29 mouse cellular contexts compared by ENCODE assay signal in the genomic region with DNA sequence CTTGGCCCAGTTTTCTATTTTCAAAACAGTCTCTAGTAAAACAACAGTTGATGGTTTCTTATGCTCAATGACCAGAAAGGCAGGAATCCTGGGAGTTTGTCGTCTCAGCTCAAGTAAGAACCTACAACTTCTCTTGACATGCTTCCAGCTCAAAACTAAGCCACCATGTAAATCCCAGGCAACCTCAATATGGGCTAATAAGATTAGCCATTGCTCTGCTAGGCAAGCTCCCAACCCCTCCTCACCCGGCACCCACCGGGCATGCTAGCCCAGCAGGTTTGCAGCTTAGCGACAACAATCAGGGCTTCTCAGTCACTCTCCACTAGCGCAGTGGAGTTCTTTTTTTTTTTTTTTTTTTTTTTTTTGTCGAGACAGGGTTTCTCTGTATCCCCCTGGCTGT. TPM values are rescaled to one million over a fixed set of nuclear protein-coding genes. Genes with fewer than 3 reads are reported as not detected.
A peak's percentile ranks its signal among the peaks of the same experiment; 100 is the strongest.
DNase-seq lines count a peak whose midpoint lies in the region; ATAC-seq and TF ChIP-seq lines count a peak whose summit lies in the region.
"Had no signal": no experiment of that assay in that cellular context is flagged by ENCODE, and none has a peak within 500 bp of the region (broad histone marks: within the 10 kb centered on the region; RNA-seq: fewer than 3 reads in every experiment).

No protein-coding gene starts in this region.

- H3K27ac ChIP-seq in midbrain, embryonic 14.5 days (replicated peaks; ENCODE audit: low read depth, low read length), result no peak overlapping the region
- H3K27ac ChIP-seq in midbrain, embryonic 15.5 days, result no peak overlapping the region
- H3K27ac ChIP-seq in ES-E14 (ENCODE audit: insufficient read depth, low read depth, low read length, poor library complexity, severe bottlenecking), result no peak overlapping the region
- no peak overlapping the region for H3K27ac ChIP-seq in hindbrain, postnatal 0 days
- H3K27ac ChIP-seq: embryonic facial prominence, embryonic 12.5 days; forebrain, embryonic 12.5 days; forebrain, embryonic 15.5 days; heart, embryonic 13.5 days; hindbrain, embryonic 14.5 days had no signal

- 23% methylated on average over 6 of the region's 6 CpGs for WGBS in midbrain, embryonic 14.5 days
- 22% methylated on average over 6 of the region's 6 CpGs for WGBS in midbrain, embryonic 15.5 days
- WGBS in hindbrain, postnatal 0 days, result 46% methylated on average over 6 of the region's 6 CpGs

- no peak overlapping the region for H3K4me2 ChIP-seq in midbrain, embryonic 14.5 days (ENCODE audit: low read length)
- H3K4me2 ChIP-seq in midbrain, embryonic 15.5 days, result no peak overlapping the region
- no peak overlapping the region for H3K4me2 ChIP-seq in hindbrain, postnatal 0 days (ENCODE audit: low read depth, low read length)
- H3K4me2 ChIP-seq: embryonic facial prominence, embryonic 12.5 days; forebrain, embryonic 12.5 days; forebrain, embryonic 15.5 days; heart, embryonic 13.5 days; hindbrain, embryonic 14.5 days had no signal

- no peak overlapping the region for H3K9ac ChIP-seq in midbrain, embryonic 14.5 days (replicated peaks; ENCODE audit: low read length)
- no peak overlapping the region for H3K9ac ChIP-seq in midbrain, embryonic 15.5 days
- no peak overlapping the region for H3K9ac ChIP-seq in ES-E14 (ENCODE audit: insufficient read depth, low read depth, low read length, poor library complexity, severe bottlenecking)
- no peak overlapping the region for H3K9ac ChIP-seq in hindbrain, postnatal 0 days (replicated peaks; ENCODE audit: low read length)
- H3K9ac ChIP-seq: embryonic facial prominence, embryonic 12.5 days; forebrain, embryonic 12.5 days; forebrain, embryonic 15.5 days; heart, embryonic 13.5 days; hindbrain, embryonic 14.5 days had no signal

- no peaks in the 10 kb centered on the region for H3K4me1 ChIP-seq in midbrain, embryonic 14.5 days (ENCODE audit: control insufficient read depth, insufficient read depth, low read length)
- no peaks in the 10 kb centered on the region for H3K4me1 ChIP-seq in midbrain, embryonic 15.5 days
- peaks cover 12 to 22% of the 10 kb centered on the region in 2 experiments for H3K4me1 ChIP-seq in ES-E14 (ENCODE audit: control insufficient read depth in 2 of 2, insufficient read depth in 2 of 2, low read length in 2 of 2, poor library complexity in 1 of 2)
- no peaks in the 10 kb centered on the region for H3K4me1 ChIP-seq in hindbrain, postnatal 0 days (ENCODE audit: insufficient read depth, low read length)
- H3K4me1 ChIP-seq: embryonic facial prominence, embryonic 12.5 days; forebrain, embryonic 12.5 days; forebrain, embryonic 15.5 days; heart, embryonic 13.5 days had no signal

- no peak for ATAC-seq in midbrain, embryonic 14.5 days (ENCODE audit: low FRiP score, low TSS enrichment)
- ATAC-seq in midbrain, embryonic 15.5 days (replicated peaks), result no peak
- ATAC-seq in hindbrain, postnatal 0 days, result no peak
- ATAC-seq: activated CD4-positive, CD25-positive, alpha-beta regulatory T cell, adult 4 months; forebrain, embryonic 15.5 days had no signal

- no peaks in the 10 kb centered on the region for H3K27me3 ChIP-seq in midbrain, embryonic 14.5 days (ENCODE audit: control insufficient read depth, insufficient read depth, low read length)
- no peaks in the 10 kb centered on the region for H3K27me3 ChIP-seq in midbrain, embryonic 15.5 days (replicated peaks)
- no peaks in the 10 kb centered on the region for H3K27me3 ChIP-seq in hindbrain, postnatal 0 days (ENCODE audit: insufficient read depth, low read length)
- H3K27me3 ChIP-seq: CH12.LX; embryonic facial prominence, embryonic 12.5 days; forebrain, embryonic 12.5 days; forebrain, embryonic 15.5 days; heart, embryonic 13.5 days had no signal

- H3K4me3 ChIP-seq in midbrain, embryonic 14.5 days (replicated peaks; ENCODE audit: low read depth, low read length), result no peak overlapping the region
- H3K4me3 ChIP-seq in midbrain, embryonic 15.5 days, result no peak overlapping the region
- no peak overlapping the region for H3K4me3 ChIP-seq in ES-E14 (ENCODE audit: insufficient read depth in 1 of 2, low read depth in 1 of 2, low read length in 2 of 2, poor library complexity in 1 of 2, severe bottlenecking in 1 of 2)
- no peak overlapping the region for H3K4me3 ChIP-seq in hindbrain, postnatal 0 days (ENCODE audit: low read length)
- H3K4me3 ChIP-seq: embryonic facial prominence, embryonic 12.5 days; erythroblast, embryonic 14.5 days; forebrain, embryonic 12.5 days; forebrain, embryonic 15.5 days; heart, embryonic 13.5 days had no signal

- peak; percentile 25 for DNase-seq in midbrain, embryonic 14.5 days
- no peak for DNase-seq in ES-E14 (ENCODE audit: low read depth, low spot score)
- DNase-seq in retina, embryonic 14.5 days (ENCODE audit: low spot score), result peak; percentile 36
- no peak for DNase-seq in hindbrain, postnatal 0 days (ENCODE audit: low spot score)
- no peak for DNase-seq in spleen, adult 12 weeks (ENCODE audit: low spot score)
- DNase-seq in thymus, postnatal 0 days (ENCODE audit: low spot score), result no peak
- DNase-seq: adrenal gland, adult 8-10 months; adrenal gland, postnatal 25 days; B cell, adult 2 months; cerebellum, adult 18-20 months; cerebellum, adult 9-10 months; cerebellum, postnatal 14 days; gastrocnemius, postnatal 25 days; heart, adult 18-20 months; heart, postnatal 14 days; heart, postnatal 4 days had no signal

- peaks cover 27% of the 10 kb centered on the region for H3K36me3 ChIP-seq in midbrain, embryonic 14.5 days (ENCODE audit: control insufficient read depth, insufficient read depth, low read length)
- peaks cover 16% of the 10 kb centered on the region; the same call in 1 of the 2 replicates for H3K36me3 ChIP-seq in midbrain, embryonic 15.5 days (replicated peaks)
- peaks cover 7% of the 10 kb centered on the region; the same call in 1 of the 2 replicates for H3K36me3 ChIP-seq in ES-E14 (ENCODE audit: control insufficient read depth, insufficient read depth, low read length, poor library complexity, severe bottlenecking)
- H3K36me3 ChIP-seq in hindbrain, postnatal 0 days (ENCODE audit: insufficient read depth, low read length), result peaks cover 13% of the 10 kb centered on the region

- in situ Hi-C loops in ES-E14 (cut with MboI; ENCODE audit: low sequenced_read_pairs in 2 of 2, unreplicated experiment in 2 of 2), result no loop called here

- H3K9me3 ChIP-seq in midbrain, embryonic 14.5 days (ENCODE audit: control insufficient read depth, low read length), result no peaks in the 10 kb centered on the region
- no peaks in the 10 kb centered on the region for H3K9me3 ChIP-seq in midbrain, embryonic 15.5 days
- H3K9me3 ChIP-seq in ES-E14 (ENCODE audit: control insufficient read depth, insufficient read depth, low read depth, low read length), result no peaks in the 10 kb centered on the region
- no peaks in the 10 kb centered on the region for H3K9me3 ChIP-seq in hindbrain, postnatal 0 days (ENCODE audit: low read length)
- H3K9me3 ChIP-seq: embryonic facial prominence, embryonic 12.5 days; forebrain, embryonic 12.5 days; forebrain, embryonic 15.5 days; heart, embryonic 13.5 days had no signal

- no peak for TF ChIP-seq CTCF in hindbrain, postnatal 0 days (IDR thresholded peaks at IDR 0.05; ENCODE audit: low read depth)

TF ChIP-seq in ES-E14, 5 proteins besides CTCF, POLR2A, EP300 and RAD21:
- TF ChIP-seq CHD2 (IDR thresholded peaks at IDR 0.05; ENCODE audit: low read depth, low read length) (no peak), ZNF384 (IDR thresholded peaks at IDR 0.05; ENCODE audit: low read depth, low read length) (0 out of 2 replicates have a peak, but pooled peaks have one; percentile 21)
TF ChIP-seq in ES-E14: peak in this region for 1.

RNA-seq across cellular contexts. Expression of a gene that starts 15.9 kb away (rescaled TPM):
- not detected in 2 replicates for polyA plus RNA-seq in midbrain, embryonic 14.5 days (2014; fragmentation: Nextera tagmentation; extraction: Ambion mirVana)
- not detected in 2 replicates for polyA plus RNA-seq in midbrain, embryonic 15.5 days (2015; fragmentation: Nextera tagmentation; extraction: Ambion mirVana)
- 0.18 and 0.48 TPM in 2 replicates for total RNA-seq in ES-E14 (2012; rRNA removed)
- total RNA-seq in hindbrain, postnatal 0 days (2014; rRNA removed), result not detected in 2 replicates
- polyA plus RNA-seq in hindbrain, postnatal 0 days (2015; fragmentation: Nextera tagmentation; extraction: Ambion mirVana), result 0.05 TPM in 1 of 2 replicates, not detected in the other
- not detected in 2 replicates for polyA plus RNA-seq in thymus, postnatal 0 days (2015; fragmentation: Nextera tagmentation; extraction: Ambion mirVana)
- total RNA-seq: adrenal gland, adult 8-10 months; adrenal gland, postnatal 25 days; CH12.LX; gastrocnemius, adult 8-10 months; gastrocnemius, postnatal 25 days; heart, adult 18-20 months; heart, postnatal 14 days; heart, postnatal 4 days had no signal
- polyA plus RNA-seq: activated CD4-positive, CD25-positive, alpha-beta regulatory T cell, adult 4 months; erythroblast, embryonic 14.5 days; forebrain, embryonic 12.5 days; forebrain, embryonic 15.5 days; gonadal fat pad, adult 2 months; heart, embryonic 13.5 days; heart, embryonic 16.5 days; hindbrain, embryonic 11.5 days; hindbrain, embryonic 14.5 days had no signal

RNA-seq across cellular contexts. Expression of a gene that starts 35.7 kb away (rescaled TPM):
- polyA plus RNA-seq in midbrain, embryonic 14.5 days (2014; fragmentation: Nextera tagmentation; extraction: Ambion mirVana), result 62.8 and 67.6 TPM in 2 replicates
- 61.6 and 68.5 TPM in 2 replicates for polyA plus RNA-seq in midbrain, embryonic 15.5 days (2015; fragmentation: Nextera tagmentation; extraction: Ambion mirVana)
- 20.5 and 30.0 TPM in 2 replicates for total RNA-seq in ES-E14 (2012; rRNA removed)
- total RNA-seq in hindbrain, postnatal 0 days (2014; rRNA removed), result 41.8 and 61.5 TPM in 2 replicates
- polyA plus RNA-seq in hindbrain, postnatal 0 days (2015; fragmentation: Nextera tagmentation; extraction: Ambion mirVana), result 50.7 and 54.5 TPM in 2 replicates
- polyA plus RNA-seq in thymus, postnatal 0 days (2015; fragmentation: Nextera tagmentation; extraction: Ambion mirVana), result 54.1 and 60.3 TPM in 2 replicates

Comparison
In these comparisons a context has a peak if more than half of its experiments do, and no peak if none do; other contexts are left out.
1. DNase-seq: peak in midbrain, embryonic 14.5 days (single experiment) and retina, embryonic 14.5 days (single experiment); none in ES-E14 (single experiment), hindbrain, postnatal 0 days (single experiment), spleen, adult 12 weeks (single experiment) and thymus, postnatal 0 days (single experiment).